Mouse (Mus musculus): ENCODE results near the gene Vstm2a. TPM values are rescaled to one million over a fixed set of nuclear protein-coding genes. Genes with fewer than 3 reads are reported as not detected.

The Vstm2a gene
- total RNA-seq, 2 experiments from 2014 or later, result 0.20 TPM; not detected in 1

DNA sequence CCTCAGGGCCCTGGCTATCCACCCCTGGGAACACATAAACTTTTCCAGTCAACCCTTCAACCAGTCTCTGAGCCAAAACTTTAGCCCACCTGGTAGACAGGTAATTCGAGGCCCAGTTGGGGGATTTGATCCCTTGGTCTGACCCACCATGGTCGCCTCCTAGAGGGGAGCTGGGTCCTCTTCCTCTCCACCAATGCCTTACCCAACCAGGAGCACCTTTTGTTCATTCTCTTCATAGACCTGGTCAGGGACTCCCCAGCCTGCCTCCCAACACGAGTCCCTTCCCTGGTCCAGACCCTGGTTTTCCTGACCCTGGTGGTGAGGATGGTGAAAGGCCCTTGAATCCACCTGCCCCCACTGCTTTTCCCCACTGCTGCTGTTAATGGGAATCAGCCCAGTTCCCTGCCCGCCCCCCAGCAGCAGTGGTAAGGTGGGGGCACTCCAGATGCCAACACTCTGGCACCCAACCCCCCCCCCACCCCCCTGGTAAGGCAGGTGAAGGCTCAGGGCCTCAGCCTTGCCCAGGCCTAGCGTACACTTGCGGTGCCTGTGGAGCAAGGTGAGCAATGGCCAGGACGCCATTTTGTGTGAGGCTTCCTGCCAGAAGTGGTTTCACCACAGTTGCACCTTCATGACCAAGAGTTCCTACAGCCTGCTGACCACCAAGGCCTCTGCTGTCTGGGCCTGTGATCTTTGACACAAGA, 182.2 kb downstream of the Vstm2a start:
- no peak for DNase-seq
